Mouse (Mus musculus): ENCODE results near the gene Adpgk.
"Not testable (repeated sequence)": the region's sequence is repeated elsewhere in the genome, so short reads cannot be mapped to it uniquely, and the experiment has no call there.

Adpgk gene

GRCm38 (mm10) chr9:59289529-59290115 is 1.7 kb upstream of the Adpgk start:
- DNase-seq = no peak

GRCm38 (mm10) chr9:59291688-59292492 is 532 bp downstream of the Adpgk start:
- DNase-seq = no peak

GRCm38 (mm10) chr9:59292493-59292875 is 1.1 kb downstream of the Adpgk start:
- no peak for DNase-seq

- DNase-seq = no peak
Observed at GRCm38 (mm10) chr9:59296419-59296818, 5.1 kb downstream of the Adpgk start.

- no peak for DNase-seq
Observed at GRCm38 (mm10) chr9:59307890-59308289, 16.5 kb downstream of the Adpgk start.

GRCm38 (mm10) chr9:59310582-59311283 is 19.4 kb downstream of the Adpgk start:
- no peak for DNase-seq

GRCm38 (mm10) chr9:59311284-59311670 is 19.9 kb downstream of the Adpgk start:
- DNase-seq = no peak

GRCm38 (mm10) chr9:59316206-59316605 is 24.8 kb downstream of the Adpgk start:
- DNase-seq = no peak

GRCm38 (mm10) chr9:59324351-59324750 is 33.0 kb downstream of the Adpgk start:
- DNase-seq = no peak

- no peak for DNase-seq
Observed at GRCm38 (mm10) chr9:59330055-59330454, 38.7 kb downstream of the Adpgk start.

- no peak for DNase-seq
Observed at GRCm38 (mm10) chr9:59336539-59336938, 45.2 kb downstream of the Adpgk start.

GRCm38 (mm10) chr9:59337889-59338288 is 46.5 kb downstream of the Adpgk start:
- DNase-seq = no peak

GRCm38 (mm10) chr9:59338411-59338810 is 47.1 kb downstream of the Adpgk start:
- DNase-seq = no peak

- DNase-seq = no peak
Observed at GRCm38 (mm10) chr9:59339107-59339506, 47.7 kb downstream of the Adpgk start.

GRCm38 (mm10) chr9:59340002-59340401 is 48.6 kb downstream of the Adpgk start:
- no peak for DNase-seq

- no peak for DNase-seq
Observed at GRCm38 (mm10) chr9:59346176-59346575, 54.8 kb downstream of the Adpgk start.

GRCm38 (mm10) chr9:59352586-59353252 is 61.4 kb downstream of the Adpgk start:
- DNase-seq = no peak

- DNase-seq = peak; percentile 89
Observed at GRCm38 (mm10) chr9:59353253-59353639, 61.9 kb downstream of the Adpgk start, which contains the start of gene Bbs4. Gene Bbs4, minus strand, starts transcription at chr9:59353508.

GRCm38 (mm10) chr9:59358041-59358440 is 66.7 kb downstream of the Adpgk start:
- DNase-seq = not testable (repeated sequence)

GRCm38 (mm10) chr9:59360487-59360886 is 69.1 kb downstream of the Adpgk start:
- DNase-seq = not testable (repeated sequence)

- DNase-seq = no peak
Observed at GRCm38 (mm10) chr9:59369220-59369619, 77.9 kb downstream of the Adpgk start.

GRCm38 (mm10) chr9:59369646-59370045 is 78.3 kb downstream of the Adpgk start:
- DNase-seq = no peak

Measured in cerebellum, adult 11-12 months (tissue).